Mouse (Mus musculus): ENCODE results near the gene Srd5a1. TPM values are rescaled to one million over a fixed set of nuclear protein-coding genes. Genes with fewer than 3 reads are reported as not detected.
A peak's percentile ranks its signal among the peaks of the same experiment; 100 is the strongest.

Gene Srd5a1
- total and polyA plus RNA-seq, 3 experiments, result 7.7 to 10.5 TPM; not detected in 1

- Histone ChIP-seq H3K9me3 (replicated peaks; ENCODE audit: insufficient read depth, low read length) (no peaks in the 10 kb centered on the region), H3K9ac (ENCODE audit: control insufficient read depth, low read depth, low read length, poor library complexity, severe bottlenecking) (no peak overlapping the region), H3K4me3 (ENCODE audit: control insufficient read depth in 1 of 2, insufficient read depth in 1 of 2, low read depth in 2 of 2, low read length in 2 of 2) (no peak overlapping the region), H3K79me2 (ENCODE audit: control insufficient read depth, insufficient read depth, low read length, poor library complexity) (no peaks in the 10 kb centered on the region), H3K27me3 (ENCODE audit: control insufficient read depth in 1 of 2, insufficient read depth in 2 of 2, low read length in 2 of 2) (no peaks in the 10 kb centered on the region), H3K27ac (ENCODE audit: control insufficient read depth, low read depth, low read length) (no peak overlapping the region), H3K36me3 (ENCODE audit: control insufficient read depth in 1 of 2, insufficient read depth in 2 of 2, low read length in 2 of 2) (no peaks in the 10 kb centered on the region), H3K4me1 (ENCODE audit: control insufficient read depth in 1 of 2, insufficient read depth in 2 of 2, low read length in 2 of 2) (peaks cover 0 to 10% of the 10 kb centered on the region in 2 experiments; a peak in 3 of 4 replicates)
- peak; percentile 57 for DNase-seq (ENCODE audit: low read depth, low spot score)
- no peak for TF ChIP-seq POLR2A (IDR thresholded peaks at IDR 0.05; ENCODE audit: control insufficient read depth in 1 of 2, insufficient read depth in 1 of 2, low read depth in 1 of 2, low read length in 2 of 2, poor library complexity in 1 of 2)
- TF ChIP-seq ETS1 (IDR thresholded peaks at IDR 0.05; ENCODE audit: low read depth, low read length), result no peak
- TF ChIP-seq ZNF384 (IDR thresholded peaks at IDR 0.05; ENCODE audit: low read depth, low read length), result no peak
- no peak for TF ChIP-seq USF2 (IDR thresholded peaks at IDR 0.05; ENCODE audit: borderline replicate concordance in 1 of 2, insufficient read depth in 1 of 2, low read depth in 1 of 2, low read length in 2 of 2)
- no peak for TF ChIP-seq RCOR1 (IDR thresholded peaks at IDR 0.05; ENCODE audit: low read depth, low read length)
- no peak for TF ChIP-seq ZC3H11A (IDR thresholded peaks at IDR 0.05; ENCODE audit: low read depth, low read length)
- TF ChIP-seq E2F4 (IDR thresholded peaks at IDR 0.05; ENCODE audit: borderline replicate concordance, low read depth, low read length), result no peak
- no peak for TF ChIP-seq NRF1 (IDR thresholded peaks at IDR 0.05; ENCODE audit: insufficient read depth, low read depth, low read length, poor library complexity, severe bottlenecking)
- no peak for TF ChIP-seq GATA1 (IDR thresholded peaks at IDR 0.05; ENCODE audit: low read depth, low read length)
- no peak for TF ChIP-seq NELFE (IDR thresholded peaks at IDR 0.05; ENCODE audit: low read depth, low read length)
- no peak for TF ChIP-seq HCFC1 (IDR thresholded peaks at IDR 0.05; ENCODE audit: low read depth, low read length)
These were observed 54.5 kb downstream of the Srd5a1 start for GRCm38 (mm10) chr13:69556728-69557127.

- DNase-seq (ENCODE audit: low read depth, low spot score), result peak; percentile 28
These were observed 55.2 kb downstream of the Srd5a1 start for GRCm38 (mm10) chr13:69555957-69556482.

More at GRCm38 (mm10) chr13:69555957-69556482, 55.2 kb downstream of the Srd5a1 start:
- Histone ChIP-seq H3K9me3 (replicated peaks; ENCODE audit: insufficient read depth, low read length) (no peaks in the 10 kb centered on the region), H3K79me2 (ENCODE audit: control insufficient read depth, insufficient read depth, low read length, poor library complexity) (no peaks in the 10 kb centered on the region), H3K27ac (ENCODE audit: control insufficient read depth, low read depth, low read length) (no peak overlapping the region), H3K4me1 (ENCODE audit: control insufficient read depth in 1 of 2, insufficient read depth in 2 of 2, low read length in 2 of 2) (peaks cover 0 to 10% of the 10 kb centered on the region in 2 experiments; a peak in 3 of 4 replicates), H3K27me3 (ENCODE audit: control insufficient read depth in 1 of 2, insufficient read depth in 2 of 2, low read length in 2 of 2) (no peaks in the 10 kb centered on the region), H3K9ac (ENCODE audit: control insufficient read depth, low read depth, low read length, poor library complexity, severe bottlenecking) (no peak overlapping the region), H3K36me3 (ENCODE audit: control insufficient read depth in 1 of 2, insufficient read depth in 2 of 2, low read length in 2 of 2) (no peaks in the 10 kb centered on the region), H3K4me3 (ENCODE audit: control insufficient read depth in 1 of 2, insufficient read depth in 1 of 2, low read depth in 2 of 2, low read length in 2 of 2) (no peak overlapping the region)
- TF ChIP-seq USF2 (IDR thresholded peaks at IDR 0.05; ENCODE audit: borderline replicate concordance in 1 of 2, insufficient read depth in 1 of 2, low read depth in 1 of 2, low read length in 2 of 2), result 0 out of 4 replicates have a peak, but pooled peaks of 1 of the 2 experiments have one; percentile 31
- peak; percentile 67 for TF ChIP-seq USF1 (IDR thresholded peaks at IDR 0.05; ENCODE audit: low read depth, low read length)
- no peak for TF ChIP-seq MAFK (IDR thresholded peaks at IDR 0.05; ENCODE audit: borderline replicate concordance, low read depth, low read length)
- no peak for TF ChIP-seq ZC3H11A (IDR thresholded peaks at IDR 0.05; ENCODE audit: low read depth, low read length)
- no peak for TF ChIP-seq JUND (IDR thresholded peaks at IDR 0.05; ENCODE audit: low read depth, low read length)
- no peak for TF ChIP-seq MAZ (IDR thresholded peaks at IDR 0.05; ENCODE audit: low read depth, low read length)
- TF ChIP-seq CTCF (IDR thresholded peaks at IDR 0.05 in 2 of 3, conservative IDR thresholded peaks at IDR 0.05 in 1 of 3; ENCODE audit: control insufficient read depth in 1 of 3, insufficient read depth in 1 of 3, low read depth in 2 of 3, low read length in 3 of 3, poor library complexity in 1 of 3, severe bottlenecking in 1 of 3), result no peak
- no peak for TF ChIP-seq ZNF384 (IDR thresholded peaks at IDR 0.05; ENCODE audit: low read depth, low read length)
- TF ChIP-seq CHD2 (IDR thresholded peaks at IDR 0.05; ENCODE audit: low read length), result no peak
